Mouse (Mus musculus): ENCODE data around the gene Nog. TPM values are rescaled to one million over a fixed set of nuclear protein-coding genes. Genes with fewer than 3 reads are reported as not detected.

Gene Nog
- polyA plus RNA-seq, 1 experiment, result 14.2 TPM

- 0 out of 2 replicates have a peak, but pooled peaks cover 2% of the 10 kb centered on the region for H3K9me3 ChIP-seq (replicated peaks; ENCODE audit: control insufficient read depth, insufficient read depth, low read length, poor library complexity, severe bottlenecking)
- H3K27ac ChIP-seq (ENCODE audit: insufficient read depth, low read length), result no peak overlapping the region
- H3K27me3 ChIP-seq (ENCODE audit: control insufficient read depth, insufficient read depth, low read length, poor library complexity, severe bottlenecking), result peaks cover 36% of the 10 kb centered on the region
- peak overlapping the region; percentile 85 for H3K9ac ChIP-seq (ENCODE audit: low read depth, poor library complexity, severe bottlenecking)
- TF ChIP-seq EP300 (IDR thresholded peaks at IDR 0.05; ENCODE audit: insufficient read depth, low read depth, low read length), result no peak
- TF ChIP-seq POLR2A (IDR thresholded peaks at IDR 0.05; ENCODE audit: insufficient read depth, low read length), result no peak
- peak; percentile 91 for TF ChIP-seq CTCF (IDR thresholded peaks at IDR 0.05; ENCODE audit: low read depth, low read length)
- H3K4me1 ChIP-seq (ENCODE audit: control insufficient read depth, insufficient read depth, low read length), result peaks cover 1% of the 10 kb centered on the region
- H3K36me3 ChIP-seq (ENCODE audit: control insufficient read depth, insufficient read depth, low read length, poor library complexity, severe bottlenecking), result no peaks in the 10 kb centered on the region
- peak overlapping the region; percentile 12 for H3K4me3 ChIP-seq (ENCODE audit: low read depth, low read length)
These were observed 1.3 kb upstream of the Nog start for GRCm38 (mm10) chr11:89303421-89303820.

- H3K9ac ChIP-seq (ENCODE audit: low read depth, poor library complexity, severe bottlenecking), result peak overlapping the region; percentile 85
- H3K27ac ChIP-seq (ENCODE audit: insufficient read depth, low read length), result no peak overlapping the region
- H3K36me3 ChIP-seq (ENCODE audit: control insufficient read depth, insufficient read depth, low read length, poor library complexity, severe bottlenecking), result no peaks in the 10 kb centered on the region
- H3K4me1 ChIP-seq (ENCODE audit: control insufficient read depth, insufficient read depth, low read length), result peaks cover 1% of the 10 kb centered on the region
- H3K27me3 ChIP-seq (ENCODE audit: control insufficient read depth, insufficient read depth, low read length, poor library complexity, severe bottlenecking), result peaks cover 38% of the 10 kb centered on the region
- peak overlapping the region; percentile 51 for H3K4me3 ChIP-seq (ENCODE audit: low read depth, low read length)
- TF ChIP-seq POLR2A (IDR thresholded peaks at IDR 0.05; ENCODE audit: insufficient read depth, low read length) (no peak), CTCF (IDR thresholded peaks at IDR 0.05; ENCODE audit: low read depth, low read length) (no peak), EP300 (IDR thresholded peaks at IDR 0.05; ENCODE audit: insufficient read depth, low read depth, low read length) (no peak)
- 0 out of 2 replicates have a peak, but pooled peaks cover 2% of the 10 kb centered on the region for H3K9me3 ChIP-seq (replicated peaks; ENCODE audit: control insufficient read depth, insufficient read depth, low read length, poor library complexity, severe bottlenecking)
These were observed 666 bp upstream of the Nog start for GRCm38 (mm10) chr11:89302816-89303180.

GRCm38 (mm10) chr11:89301331-89302055 is 639 bp downstream of the Nog start:
- Histone ChIP-seq H3K4me3 (ENCODE audit: low read depth, low read length) (peak overlapping the region; percentile 51), H3K27me3 (ENCODE audit: control insufficient read depth, insufficient read depth, low read length, poor library complexity, severe bottlenecking) (peaks cover 37% of the 10 kb centered on the region), H3K4me1 (ENCODE audit: control insufficient read depth, insufficient read depth, low read length) (peaks cover 1% of the 10 kb centered on the region), H3K9me3 (replicated peaks; ENCODE audit: control insufficient read depth, insufficient read depth, low read length, poor library complexity, severe bottlenecking) (0 out of 2 replicates have a peak, but pooled peaks cover 2% of the 10 kb centered on the region), H3K27ac (ENCODE audit: insufficient read depth, low read length) (no peak overlapping the region), H3K36me3 (ENCODE audit: control insufficient read depth, insufficient read depth, low read length, poor library complexity, severe bottlenecking) (no peaks in the 10 kb centered on the region), H3K9ac (ENCODE audit: low read depth, poor library complexity, severe bottlenecking) (peak overlapping the region; percentile 85)
- no peak for TF ChIP-seq CTCF (IDR thresholded peaks at IDR 0.05; ENCODE audit: low read depth, low read length)
- no peak for TF ChIP-seq EP300 (IDR thresholded peaks at IDR 0.05; ENCODE audit: insufficient read depth, low read depth, low read length)
- no peak for TF ChIP-seq POLR2A (IDR thresholded peaks at IDR 0.05; ENCODE audit: insufficient read depth, low read length)

GRCm38 (mm10) chr11:89299784-89300775 is 2.1 kb downstream of the Nog start:
- Histone ChIP-seq H3K27ac (ENCODE audit: insufficient read depth, low read length) (no peak overlapping the region), H3K9ac (ENCODE audit: low read depth, poor library complexity, severe bottlenecking) (no peak overlapping the region)

GRCm38 (mm10) chr11:89299116-89299783 is 2.9 kb downstream of the Nog start:
- no peaks in the 10 kb centered on the region for H3K9me3 ChIP-seq (replicated peaks; ENCODE audit: control insufficient read depth, insufficient read depth, low read length, poor library complexity, severe bottlenecking)
- TF ChIP-seq POLR2A (IDR thresholded peaks at IDR 0.05; ENCODE audit: insufficient read depth, low read length) (no peak), CTCF (IDR thresholded peaks at IDR 0.05; ENCODE audit: low read depth, low read length) (no peak), EP300 (IDR thresholded peaks at IDR 0.05; ENCODE audit: insufficient read depth, low read depth, low read length) (no peak)
- peaks cover 1% of the 10 kb centered on the region for H3K4me1 ChIP-seq (ENCODE audit: control insufficient read depth, insufficient read depth, low read length)
- H3K36me3 ChIP-seq (ENCODE audit: control insufficient read depth, insufficient read depth, low read length, poor library complexity, severe bottlenecking), result no peaks in the 10 kb centered on the region
- peaks cover 43% of the 10 kb centered on the region for H3K27me3 ChIP-seq (ENCODE audit: control insufficient read depth, insufficient read depth, low read length, poor library complexity, severe bottlenecking)
- H3K4me3 ChIP-seq (ENCODE audit: low read depth, low read length), result peak overlapping the region; percentile 48
- H3K9ac ChIP-seq (ENCODE audit: low read depth, poor library complexity, severe bottlenecking), result no peak overlapping the region
- no peak overlapping the region for H3K27ac ChIP-seq (ENCODE audit: insufficient read depth, low read length)

More at GRCm38 (mm10) chr11:89299784-89300775, 2.1 kb downstream of the Nog start:
- Histone ChIP-seq H3K9me3 (replicated peaks; ENCODE audit: control insufficient read depth, insufficient read depth, low read length, poor library complexity, severe bottlenecking) (no peaks in the 10 kb centered on the region), H3K27me3 (ENCODE audit: control insufficient read depth, insufficient read depth, low read length, poor library complexity, severe bottlenecking) (peaks cover 43% of the 10 kb centered on the region), H3K4me3 (ENCODE audit: low read depth, low read length) (no peak overlapping the region), H3K36me3 (ENCODE audit: control insufficient read depth, insufficient read depth, low read length, poor library complexity, severe bottlenecking) (no peaks in the 10 kb centered on the region), H3K4me1 (ENCODE audit: control insufficient read depth, insufficient read depth, low read length) (peaks cover 1% of the 10 kb centered on the region)
- TF ChIP-seq CTCF (IDR thresholded peaks at IDR 0.05; ENCODE audit: low read depth, low read length) (no peak), EP300 (IDR thresholded peaks at IDR 0.05; ENCODE audit: insufficient read depth, low read depth, low read length) (no peak), POLR2A (IDR thresholded peaks at IDR 0.05; ENCODE audit: insufficient read depth, low read length) (no peak)
